Mouse (Mus musculus): ENCODE data around the gene C1qa. TPM values are rescaled to one million over a fixed set of nuclear protein-coding genes. Genes with fewer than 3 reads are reported as not detected.

The C1qa gene
- total and polyA plus RNA-seq, 3 experiments: not detected

DNA sequence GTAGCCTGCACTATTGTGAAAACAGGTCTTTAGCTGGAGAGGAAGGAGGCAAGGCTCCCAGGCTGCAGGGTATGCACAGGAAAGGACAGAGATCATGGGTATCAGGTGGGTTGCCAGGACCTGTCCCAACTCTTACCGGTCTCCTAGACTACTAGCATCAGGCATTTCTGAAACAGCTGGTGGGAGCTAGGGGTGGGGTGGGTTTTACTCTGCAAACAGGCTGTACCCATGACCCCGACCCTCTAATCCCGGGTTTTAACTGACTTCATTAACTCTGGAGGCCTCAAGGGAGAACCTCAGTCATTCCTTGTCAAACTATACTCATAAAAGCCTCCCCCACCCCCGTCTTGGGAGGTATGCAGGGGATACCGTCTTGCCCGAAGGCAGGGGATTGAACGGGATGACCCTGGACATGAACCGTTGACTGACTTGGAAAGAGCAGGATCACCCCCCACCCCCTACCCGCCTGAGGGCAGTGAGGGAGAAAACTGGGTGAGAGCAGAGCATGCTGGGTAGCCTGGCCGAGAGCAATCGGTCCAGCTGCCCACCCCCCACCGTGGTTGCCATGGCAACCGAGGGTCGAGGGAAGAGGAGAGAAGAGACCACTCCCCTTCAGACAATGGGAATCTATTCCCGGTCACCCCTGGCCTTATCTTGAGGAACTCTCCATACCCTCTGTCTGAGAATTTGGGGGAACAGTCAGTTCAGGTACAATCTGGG, 33.7 kb downstream of the C1qa start:
- in situ Hi-C loops (cut with MboI; ENCODE audit: low pct_ligation_motif_present, low pct_unique_long_range_greater_than_20kb, low sequenced_read_pairs) (no loop called here), dilution Hi-C loops (cut with MboI; ENCODE audit: extremely low pct_ligation_motif_present, extremely low pct_unique_long_range_greater_than_20kb, low sequenced_read_pairs) (no loop called here)
- no peak for DNase-seq (ENCODE audit: extremely low read depth)
- H3K27me3 ChIP-seq (replicated peaks): peaks cover 87% of the 10 kb centered on the region
- no peaks in the 10 kb centered on the region for H3K4me1 ChIP-seq (ENCODE audit: control insufficient read depth in 1 of 2, insufficient read depth in 2 of 2)
- no peak overlapping the region for H3K4me3 ChIP-seq (replicated peaks in 1 of 3; ENCODE audit: low read depth in 2 of 3, low read length in 2 of 3, poor library complexity in 1 of 3)
- H3K9ac ChIP-seq (ENCODE audit: insufficient read depth, low read depth): no peak overlapping the region
- H3K27ac ChIP-seq (ENCODE audit: insufficient read depth, low read depth): no peak overlapping the region
- H3K4me2 ChIP-seq (ENCODE audit: insufficient read depth, low read depth, poor library complexity, severe bottlenecking): no peak overlapping the region
- no peaks in the 10 kb centered on the region for H3K79me2 ChIP-seq (replicated peaks; ENCODE audit: control insufficient read depth, extremely low read depth, insufficient read depth, poor library complexity, severe bottlenecking)
- peaks cover 2% of the 10 kb centered on the region for H3K9me3 ChIP-seq (replicated peaks; ENCODE audit: low read length)
- TF ChIP-seq POLR2AphosphoS2 (IDR thresholded peaks at IDR 0.05; ENCODE audit: low read depth, low read length): no peak
- no peak for TF ChIP-seq MEF2A (IDR thresholded peaks at IDR 0.05; ENCODE audit: borderline replicate concordance, low read depth, low read length)
- no peak for TF ChIP-seq RCOR1 (conservative IDR thresholded peaks at IDR 0.05; ENCODE audit: low read depth, low read length)
- TF ChIP-seq TCF12 (IDR thresholded peaks at IDR 0.05; ENCODE audit: low read depth, low read length): no peak
- no peak for TF ChIP-seq MAFK (IDR thresholded peaks at IDR 0.05; ENCODE audit: insufficient replicate concordance, low read length)
- no peak for TF ChIP-seq HCFC1 (IDR thresholded peaks at IDR 0.05; ENCODE audit: low read depth, low read length)
- no peak for TF ChIP-seq CTCF (conservative IDR thresholded peaks at IDR 0.05 in 1 of 2, IDR thresholded peaks at IDR 0.05 in 1 of 2; ENCODE audit: low read depth in 2 of 2, low read length in 2 of 2)
- no peak for TF ChIP-seq TBP (conservative IDR thresholded peaks at IDR 0.05; ENCODE audit: low read depth, low read length)
- TF ChIP-seq ZNF384 (IDR thresholded peaks at IDR 0.05; ENCODE audit: low read depth, low read length): no peak
- no peak for TF ChIP-seq MAZ (IDR thresholded peaks at IDR 0.05; ENCODE audit: low read depth, low read length)
- no peak for TF ChIP-seq IRF4 (IDR thresholded peaks at IDR 0.05; ENCODE audit: low read depth, low read length)
- no peaks in the 10 kb centered on the region for H3K36me3 ChIP-seq (replicated peaks in 1 of 2; ENCODE audit: control insufficient read depth in 1 of 2, insufficient read depth in 1 of 2, low read length in 1 of 2)

DNA sequence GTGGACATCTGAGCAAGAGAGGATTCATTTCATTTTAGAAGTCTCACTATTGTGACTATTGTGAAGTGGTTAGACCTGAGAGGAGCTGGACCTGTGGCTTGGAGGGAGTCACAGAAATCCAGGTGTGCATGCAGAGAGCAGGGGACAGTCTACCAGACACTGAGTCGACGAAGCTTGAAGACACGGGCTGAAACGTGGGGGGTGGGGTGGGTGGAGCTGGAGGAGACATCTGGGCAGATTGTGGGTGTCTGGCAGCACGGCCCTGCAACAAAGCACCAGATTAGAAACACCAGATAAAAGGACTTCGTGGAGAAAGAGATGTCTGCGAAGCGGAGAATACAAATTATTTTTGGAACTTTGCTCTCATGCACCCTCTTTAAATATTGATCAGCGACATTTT, 35.1 kb downstream of the C1qa start:
- Histone ChIP-seq H3K4me3 (replicated peaks in 1 of 3; ENCODE audit: low read depth in 2 of 3, low read length in 2 of 3, poor library complexity in 1 of 3) (no peak overlapping the region), H3K4me1 (ENCODE audit: control insufficient read depth in 1 of 2, insufficient read depth in 2 of 2) (no peaks in the 10 kb centered on the region), H3K27ac (ENCODE audit: insufficient read depth, low read depth) (no peak overlapping the region), H3K79me2 (replicated peaks; ENCODE audit: control insufficient read depth, extremely low read depth, insufficient read depth, poor library complexity, severe bottlenecking) (no peaks in the 10 kb centered on the region), H3K36me3 (replicated peaks in 1 of 2; ENCODE audit: control insufficient read depth in 1 of 2, insufficient read depth in 1 of 2, low read length in 1 of 2) (no peaks in the 10 kb centered on the region), H3K4me2 (ENCODE audit: insufficient read depth, low read depth, poor library complexity, severe bottlenecking) (no peak overlapping the region), H3K27me3 (replicated peaks) (peaks cover 91% of the 10 kb centered on the region), H3K9ac (ENCODE audit: insufficient read depth, low read depth) (no peak overlapping the region), H3K9me3 (replicated peaks; ENCODE audit: low read length) (peaks cover 4% of the 10 kb centered on the region)
- no peak for TF ChIP-seq POLR2A (IDR thresholded peaks at IDR 0.05; ENCODE audit: low read depth, low read length)
- TF ChIP-seq MXI1 (IDR thresholded peaks at IDR 0.05; ENCODE audit: low read depth, low read length): no peak
- no peak for TF ChIP-seq MAFK (IDR thresholded peaks at IDR 0.05; ENCODE audit: insufficient replicate concordance, low read length)
- TF ChIP-seq RCOR1 (conservative IDR thresholded peaks at IDR 0.05; ENCODE audit: low read depth, low read length): no peak
- no peak for TF ChIP-seq SIN3A (IDR thresholded peaks at IDR 0.05; ENCODE audit: low read length)
- no peak for TF ChIP-seq ETS1 (conservative IDR thresholded peaks at IDR 0.05; ENCODE audit: low read depth, low read length)
- no peak for TF ChIP-seq RAD21 (IDR thresholded peaks at IDR 0.05; ENCODE audit: low read depth, low read length)
- in situ Hi-C loops (cut with MboI; ENCODE audit: low pct_ligation_motif_present, low pct_unique_long_range_greater_than_20kb, low sequenced_read_pairs) (no loop called here), dilution Hi-C loops (cut with MboI; ENCODE audit: extremely low pct_ligation_motif_present, extremely low pct_unique_long_range_greater_than_20kb, low sequenced_read_pairs) (no loop called here)
- no peak for DNase-seq (ENCODE audit: extremely low read depth)
